Mouse (Mus musculus) embryonic facial prominence, embryonic 10.5 days (tissue): Measurements from ENCODE around the gene Maats1. TPM values are rescaled to one million over a fixed set of nuclear protein-coding genes. Genes with fewer than 3 reads are reported as not detected.

Experiments
- DNase-seq: peaks from one replicate; pipeline ENCODE4 v3.0.0-alpha.2; 2017; ENCODE audit warnings: low spot score
- H3K27ac ChIP-seq: fragments of 300-500 bp; sonication (generic); replicated peaks from 2 replicates; pipeline ENCODE4 v1.5.1; 2016; ENCODE audit warnings: mild to moderate bottlenecking
- H3K27me3 ChIP-seq: fragments of 300-500 bp; sonication (generic); replicated peaks from 2 replicates; pipeline ENCODE4 v1.6.1; 2016; ENCODE audit warnings: low read depth, mild to moderate bottlenecking; ENCODE audit not compliant: poor library complexity, severe bottlenecking
- H3K36me3 ChIP-seq: fragments of 300-500 bp; sonication (generic); replicated peaks from 2 replicates; pipeline ENCODE4 v1.6.1; 2016; ENCODE audit warnings: mild to moderate bottlenecking, moderate library complexity
- H3K4me1 ChIP-seq: fragments of 300-500 bp; sonication (generic); 2 replicates; pipeline ENCODE4 v1.6.1; 2016
- H3K4me3 ChIP-seq: fragments of 300-500 bp; sonication (generic); 2 replicates; pipeline ENCODE4 v1.5.1; 2016; ENCODE audit warnings: mild to moderate bottlenecking, moderate library complexity
- H3K9me3 ChIP-seq: fragments of 300-500 bp; sonication (generic); 2 replicates; pipeline ENCODE4 v1.6.1; 2016; ENCODE audit warnings: mild to moderate bottlenecking
- WGBS: fragments of 180-500 bp; shearing (Covaris S2); methylation state at CpG from one replicate; pipeline ENCODE4 v1.1.7; 2016; 5-methylcytosine and 5-hydroxymethylcytosine counted together
- polyA plus RNA-seq: library from polyadenylated mRNA; unstranded; fragments of >200 nt; fragmentation: Nextera tagmentation; extraction: Ambion mirVana; gene quantifications from 2 replicates; pipeline ENCODE4 v1.2.1, GENCODE M21; 2016

Maats1 gene
- 0.17 and 0.19 TPM in 2 replicates for polyA plus RNA-seq

DNA sequence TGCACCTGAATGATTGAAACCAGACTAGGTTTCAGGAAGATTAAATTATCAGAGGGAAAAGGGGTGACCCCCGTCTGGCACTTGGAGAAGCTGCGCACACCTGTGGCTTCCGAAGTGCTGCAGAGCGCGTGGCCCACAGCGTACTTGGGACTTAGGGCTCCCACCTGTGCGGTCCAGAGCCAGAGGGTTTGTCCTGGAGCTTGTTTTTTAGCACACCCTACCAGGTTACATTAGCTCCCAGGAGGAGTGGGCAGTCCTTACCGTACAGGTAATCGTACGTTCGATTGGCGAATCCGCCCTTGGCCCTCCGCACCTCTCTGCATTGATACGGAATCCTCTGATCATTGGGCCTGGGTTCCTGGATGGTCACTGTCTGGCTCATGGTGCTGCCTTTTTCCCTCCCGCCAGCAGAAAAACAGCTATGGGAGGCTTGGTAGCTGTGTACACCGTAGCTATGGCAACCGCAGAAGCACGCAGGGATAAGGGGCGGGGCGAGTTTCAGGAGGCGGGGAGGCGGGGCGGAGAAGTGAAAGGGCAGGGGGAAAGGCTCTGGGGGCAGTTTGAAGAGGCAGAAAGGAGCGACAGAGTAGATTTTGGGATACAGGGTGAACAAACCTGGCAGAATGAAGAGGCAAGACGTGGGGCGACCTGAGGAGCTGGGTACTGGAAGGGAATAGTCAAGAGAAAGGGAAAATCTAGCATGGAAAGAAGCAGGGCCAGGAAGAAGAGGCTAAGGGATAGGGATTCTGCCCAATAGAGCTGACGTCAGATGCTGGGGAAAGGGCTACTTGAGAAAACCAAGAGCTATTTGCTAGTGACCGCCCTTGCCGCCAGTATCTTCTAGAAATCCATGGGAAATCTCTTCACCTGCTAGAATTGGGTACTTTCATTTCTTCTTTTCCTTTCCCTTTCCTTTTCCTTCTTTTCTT is at the start of gene Maats1:
Gene Maats1, minus strand, starts transcription at position 748 of the 929 bp plus-strand sequence.
- DNase-seq: peak; percentile 92
- no peaks in the 10 kb centered on the region for H3K36me3 ChIP-seq
- H3K9me3 ChIP-seq: no peaks in the 10 kb centered on the region
- 8% methylated on average over 30 of the region's 30 CpGs for WGBS
- no peaks in the 10 kb centered on the region for H3K27me3 ChIP-seq
- H3K4me1 ChIP-seq: peaks cover 13% of the 10 kb centered on the region
- peak within 1 kb of the TSS; percentile 56 for H3K4me3 ChIP-seq
- peak within 1 kb of the TSS; percentile 70 for H3K27ac ChIP-seq

DNA sequence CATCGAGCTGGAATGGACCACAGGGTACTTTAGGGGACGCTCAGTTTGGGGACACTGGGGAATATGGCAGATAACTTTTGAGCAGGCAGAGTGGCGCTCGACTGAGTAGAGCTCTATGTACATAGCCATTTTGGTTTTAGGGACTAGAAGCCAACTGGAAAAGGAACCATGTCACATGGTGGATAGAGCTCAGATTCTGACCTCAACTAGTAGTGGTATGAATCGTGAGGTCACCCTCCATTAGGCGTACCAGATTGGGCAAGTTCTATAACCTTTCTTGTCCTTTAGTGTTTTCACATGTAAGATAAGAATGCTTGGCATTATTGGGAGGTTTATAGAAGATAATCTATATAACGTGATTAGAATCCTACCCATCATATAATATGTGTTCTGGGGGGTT is 48.4 kb upstream of the Maats1 start:
- no peaks in the 10 kb centered on the region for H3K9me3 ChIP-seq
- H3K27me3 ChIP-seq: no peaks in the 10 kb centered on the region
- H3K4me3 ChIP-seq: no peak overlapping the region
- WGBS: 89% methylated on average over 7 of the region's 7 CpGs
- no peaks in the 10 kb centered on the region for H3K36me3 ChIP-seq
- no peaks in the 10 kb centered on the region for H3K4me1 ChIP-seq
- H3K27ac ChIP-seq: no peak overlapping the region
- no peak for DNase-seq

DNA sequence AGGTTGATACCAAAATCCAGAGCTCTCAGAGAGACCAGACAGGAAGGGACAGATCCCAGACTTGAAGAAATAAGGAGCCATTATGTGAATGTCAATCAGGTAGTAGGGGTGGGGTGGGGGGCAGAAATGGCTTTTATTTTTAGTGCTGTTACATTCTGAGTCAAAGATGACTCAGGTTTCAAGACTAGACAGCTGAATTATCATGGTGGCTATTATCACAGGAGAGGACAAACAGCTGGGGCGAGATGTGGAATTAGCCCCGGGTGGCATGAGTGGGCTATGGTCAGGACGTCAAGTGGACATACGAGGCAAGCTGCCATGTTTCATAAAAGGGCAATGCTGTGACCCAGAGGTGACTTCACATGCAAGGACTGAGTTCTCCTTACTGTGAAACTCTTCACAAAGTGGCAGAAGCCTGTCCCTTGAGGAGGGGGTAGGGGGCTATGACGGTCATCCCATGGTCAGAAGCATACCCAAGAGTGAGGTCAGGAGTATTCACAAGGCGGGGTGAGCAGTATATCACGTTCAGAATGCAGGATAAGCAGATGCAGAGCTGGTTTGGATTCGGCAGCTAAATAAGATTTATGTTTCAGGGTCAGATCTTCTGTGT is 47.4 kb upstream of the Maats1 start:
- WGBS: 83% methylated on average over 8 of the region's 8 CpGs
- no peaks in the 10 kb centered on the region for H3K36me3 ChIP-seq
- no peaks in the 10 kb centered on the region for H3K9me3 ChIP-seq
- H3K27ac ChIP-seq: no peak overlapping the region
- no peaks in the 10 kb centered on the region for H3K4me1 ChIP-seq
- H3K4me3 ChIP-seq: no peak overlapping the region
- H3K27me3 ChIP-seq: no peaks in the 10 kb centered on the region
- DNase-seq: no peak

DNA sequence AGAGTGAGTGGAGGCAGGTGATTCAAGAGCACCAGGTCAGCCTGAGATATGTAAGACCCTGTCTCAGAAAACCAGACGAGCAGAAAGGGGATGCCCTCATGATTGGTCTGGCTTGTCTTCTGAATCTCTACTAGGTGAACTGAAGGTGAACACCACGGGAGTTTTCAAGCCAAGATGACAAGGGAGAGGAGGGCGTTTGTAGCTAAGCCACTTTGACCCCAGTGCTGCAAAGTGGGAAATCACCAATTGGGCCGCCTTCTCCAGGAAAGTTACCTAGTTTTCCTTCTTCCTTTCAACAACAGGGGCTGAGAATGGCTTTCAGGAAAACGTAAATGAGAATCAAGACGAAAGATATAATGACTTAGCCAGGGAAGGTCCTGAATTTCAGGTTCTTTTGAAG is 46.8 kb upstream of the Maats1 start:
- 78% methylated on average over 6 of the region's 6 CpGs for WGBS
- Histone ChIP-seq H3K27ac (no peak overlapping the region), H3K4me1 (no peaks in the 10 kb centered on the region), H3K36me3 (no peaks in the 10 kb centered on the region), H3K4me3 (no peak overlapping the region), H3K27me3 (no peaks in the 10 kb centered on the region), H3K9me3 (no peaks in the 10 kb centered on the region)
- DNase-seq: no peak

DNA sequence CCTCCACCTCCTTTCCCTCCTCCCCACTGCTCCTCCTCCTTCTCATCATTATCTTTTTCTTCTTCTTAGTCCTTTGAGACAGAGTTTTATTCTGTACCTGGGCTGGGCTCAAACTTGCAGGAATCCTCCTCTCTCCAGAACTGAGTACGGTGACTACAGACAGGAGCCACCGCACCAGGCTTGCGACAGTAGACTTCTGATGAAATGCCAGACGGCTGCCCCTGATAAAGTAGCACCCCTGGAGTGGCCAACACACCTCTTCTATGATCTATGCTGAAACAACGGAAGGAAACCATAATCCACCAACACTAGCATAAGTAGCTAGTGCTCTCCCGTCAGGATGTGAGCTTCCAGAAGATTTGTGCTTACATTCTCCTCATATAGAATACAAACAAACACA is 45.4 kb upstream of the Maats1 start:
- Histone ChIP-seq H3K9me3 (no peaks in the 10 kb centered on the region), H3K27ac (no peak overlapping the region), H3K4me3 (no peak overlapping the region), H3K4me1 (no peaks in the 10 kb centered on the region), H3K27me3 (no peaks in the 10 kb centered on the region), H3K36me3 (no peaks in the 10 kb centered on the region)
- no peak for DNase-seq
- WGBS: 92% methylated on average over 6 of the region's 6 CpGs

DNA sequence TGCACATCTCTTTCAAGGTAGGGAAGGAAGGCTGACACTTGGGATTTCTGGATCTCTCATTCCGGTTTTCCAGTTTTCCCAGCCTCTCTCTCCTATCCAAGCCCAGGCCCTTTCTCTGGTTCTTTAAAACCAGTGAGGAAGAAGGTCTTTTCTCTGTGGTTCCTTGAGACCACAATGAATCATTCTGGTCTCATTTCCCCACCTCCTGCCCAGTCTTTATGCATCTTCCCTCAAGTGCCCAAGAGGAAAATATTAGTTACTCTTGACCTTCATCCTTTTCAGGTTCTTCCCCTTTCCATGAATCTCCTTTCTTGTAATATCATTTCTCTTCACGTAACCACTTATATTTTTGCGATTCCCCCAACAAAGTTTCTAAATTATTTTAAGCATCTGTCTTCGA is 43.8 kb upstream of the Maats1 start:
- H3K9me3 ChIP-seq: no peaks in the 10 kb centered on the region
- H3K27me3 ChIP-seq: no peaks in the 10 kb centered on the region
- H3K4me3 ChIP-seq: no peak overlapping the region
- no peak overlapping the region for H3K27ac ChIP-seq
- no peak for DNase-seq
- no peaks in the 10 kb centered on the region for H3K36me3 ChIP-seq
- H3K4me1 ChIP-seq: no peaks in the 10 kb centered on the region
- 92% methylated on average over 4 of the region's 4 CpGs for WGBS

DNA sequence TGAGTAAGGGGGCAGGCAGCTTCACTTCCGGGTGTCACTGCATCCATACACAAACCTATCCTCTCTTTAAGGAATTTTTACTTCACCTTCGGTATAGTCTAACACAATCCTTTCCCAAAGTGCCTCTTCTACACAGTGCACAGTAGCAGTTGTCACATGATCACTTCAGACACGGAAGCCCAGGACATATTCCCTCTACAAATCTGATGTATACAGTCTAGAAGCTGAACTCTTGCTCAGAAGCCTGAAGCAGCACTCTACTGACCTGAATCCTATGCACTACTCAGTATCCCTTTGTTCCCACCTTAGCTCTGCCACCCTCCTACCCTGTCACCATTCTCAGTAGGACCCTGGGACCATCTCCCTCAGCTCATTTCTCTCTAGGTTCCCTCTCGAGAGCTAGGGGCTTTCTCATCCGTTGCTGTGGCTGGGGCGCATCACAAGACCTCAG is 43.3 kb upstream of the Maats1 start:
- Histone ChIP-seq H3K4me1 (no peaks in the 10 kb centered on the region), H3K36me3 (no peaks in the 10 kb centered on the region), H3K9me3 (no peaks in the 10 kb centered on the region), H3K27ac (no peak overlapping the region), H3K27me3 (no peaks in the 10 kb centered on the region), H3K4me3 (no peak overlapping the region)
- 91% methylated on average over 6 of the region's 6 CpGs for WGBS
- no peak for DNase-seq

DNA sequence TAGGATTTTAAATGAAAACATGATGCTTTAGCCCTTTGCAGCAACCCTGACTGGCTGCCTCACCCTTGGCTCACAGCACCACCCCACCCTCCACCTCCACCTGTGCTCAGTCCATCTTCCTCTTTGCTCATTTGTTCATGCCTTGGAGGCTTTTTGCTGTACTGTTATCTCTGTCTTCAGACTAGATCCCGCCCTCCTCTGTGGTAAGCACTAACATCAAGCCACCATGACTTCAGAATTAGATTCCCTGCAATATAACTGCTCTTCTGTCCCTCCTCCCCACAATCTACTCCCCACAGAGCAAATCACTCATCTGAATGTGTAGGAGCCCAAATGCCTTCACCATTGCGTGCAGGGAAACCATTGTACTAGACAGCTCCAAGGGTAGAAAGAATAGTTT is 41.7 kb upstream of the Maats1 start:
- Histone ChIP-seq H3K9me3 (no peaks in the 10 kb centered on the region), H3K27me3 (no peaks in the 10 kb centered on the region), H3K4me1 (peaks cover 10% of the 10 kb centered on the region), H3K27ac (no peak overlapping the region), H3K4me3 (no peak overlapping the region), H3K36me3 (no peaks in the 10 kb centered on the region)
- DNase-seq: no peak
- WGBS: 94% methylated on average over 2 of the region's 2 CpGs

DNA sequence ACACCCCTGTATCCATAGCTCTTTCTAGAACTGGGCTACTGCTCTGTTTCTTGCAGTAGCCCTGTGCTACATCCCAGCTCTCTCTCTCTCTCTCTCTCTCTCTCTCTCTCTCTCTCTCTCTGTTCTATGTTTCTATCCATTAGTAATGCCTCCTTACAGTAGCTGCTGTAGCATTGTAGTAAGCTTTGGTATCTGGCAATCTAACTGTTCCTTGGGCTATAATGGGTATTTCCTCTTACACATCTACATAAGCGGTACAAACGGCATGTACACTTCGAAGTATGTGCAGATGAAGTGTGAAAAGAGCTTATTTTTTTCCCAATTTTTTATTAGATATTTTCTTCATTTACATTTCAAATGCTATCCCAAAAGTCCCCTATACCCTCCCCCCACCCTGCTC is 38.0 kb upstream of the Maats1 start:
- Histone ChIP-seq H3K4me3 (no peak overlapping the region), H3K36me3 (no peaks in the 10 kb centered on the region), H3K4me1 (peaks cover 26% of the 10 kb centered on the region), H3K27me3 (0 out of 2 replicates have a peak, but pooled peaks cover 3% of the 10 kb centered on the region), H3K27ac (no peak overlapping the region), H3K9me3 (no peaks in the 10 kb centered on the region)
- no peak for DNase-seq
- WGBS: 92% methylated on average over 3 of the region's 3 CpGs

DNA sequence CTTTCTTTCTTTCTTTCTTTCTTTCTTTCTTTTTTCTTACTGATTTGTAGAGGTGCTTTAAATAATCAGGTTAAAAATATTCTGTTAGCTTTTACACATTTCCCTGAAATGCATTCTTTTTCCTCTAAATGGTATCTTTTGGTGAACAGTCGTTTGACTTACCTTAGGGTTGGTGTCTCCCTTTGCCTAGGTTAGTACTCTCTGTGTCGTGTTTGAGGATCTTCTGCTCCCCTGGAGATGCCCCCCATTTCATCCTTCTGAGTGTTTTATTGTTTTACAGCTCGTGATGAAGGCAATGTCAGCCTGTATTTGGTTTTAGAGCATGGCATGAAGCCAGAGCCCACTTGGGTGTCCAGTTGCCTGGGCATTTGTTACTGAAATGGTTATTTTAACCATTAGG is 37.5 kb upstream of the Maats1 start:
- H3K27me3 ChIP-seq: 0 out of 2 replicates have a peak, but pooled peaks cover 3% of the 10 kb centered on the region
- no peaks in the 10 kb centered on the region for H3K36me3 ChIP-seq
- no peak overlapping the region for H3K4me3 ChIP-seq
- no peak overlapping the region for H3K27ac ChIP-seq
- H3K9me3 ChIP-seq: no peaks in the 10 kb centered on the region
- DNase-seq: no peak
- H3K4me1 ChIP-seq: peaks cover 28% of the 10 kb centered on the region
- WGBS: 71% methylated on average over 3 of the region's 3 CpGs

DNA sequence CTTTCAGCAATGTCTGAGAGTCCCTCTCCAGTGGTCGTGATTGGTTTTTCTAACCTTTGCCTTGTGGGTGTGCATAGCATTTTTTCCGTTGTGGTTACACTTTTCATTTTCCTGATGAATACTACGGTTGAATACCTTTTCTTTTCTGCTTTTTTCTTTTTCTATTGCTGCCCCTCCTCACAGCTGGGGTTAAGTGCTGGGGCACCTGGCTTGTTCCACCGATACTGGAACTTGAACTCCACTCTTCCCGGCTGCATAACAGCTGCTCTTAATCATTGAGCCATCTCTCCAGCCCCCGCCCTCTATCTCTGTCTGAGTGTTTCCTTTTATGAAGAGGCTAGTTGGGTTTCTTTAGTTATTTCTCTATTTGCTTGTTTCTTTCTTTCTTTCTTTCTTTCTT is 37.1 kb upstream of the Maats1 start:
- Histone ChIP-seq H3K4me3 (no peak overlapping the region), H3K27ac (no peak overlapping the region), H3K27me3 (0 out of 2 replicates have a peak, but pooled peaks cover 3% of the 10 kb centered on the region), H3K4me1 (peaks cover 28% of the 10 kb centered on the region), H3K36me3 (no peaks in the 10 kb centered on the region), H3K9me3 (no peaks in the 10 kb centered on the region)
- DNase-seq: peak; percentile 29
- WGBS: 35% methylated on average over 6 of the region's 6 CpGs

DNA sequence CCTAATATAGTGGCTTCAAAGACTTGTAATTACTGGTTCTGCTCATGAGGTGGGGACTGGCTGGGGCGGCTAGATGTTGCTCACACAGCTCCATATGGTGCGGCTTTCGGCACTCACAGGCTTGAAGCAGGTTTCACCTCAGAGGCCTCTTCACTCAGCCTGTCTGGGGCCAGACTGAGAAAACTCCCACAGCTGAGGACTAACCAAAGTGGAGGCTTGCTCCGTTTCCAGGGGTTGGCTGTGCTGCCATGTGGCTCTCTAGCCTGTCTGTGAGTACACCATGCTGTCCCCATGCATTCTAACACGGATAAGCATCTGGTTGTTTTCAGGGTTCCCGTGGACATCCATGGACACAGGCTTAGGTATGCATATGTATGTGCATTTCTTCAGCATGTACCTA is 36.6 kb upstream of the Maats1 start:
- Histone ChIP-seq H3K4me1 (peaks cover 28% of the 10 kb centered on the region), H3K4me3 (no peak overlapping the region), H3K9me3 (no peaks in the 10 kb centered on the region), H3K36me3 (no peaks in the 10 kb centered on the region), H3K27me3 (0 out of 2 replicates have a peak, but pooled peaks cover 3% of the 10 kb centered on the region), H3K27ac (no peak overlapping the region)
- no peak for DNase-seq
- WGBS: 78% methylated on average over 6 of the region's 6 CpGs

DNA sequence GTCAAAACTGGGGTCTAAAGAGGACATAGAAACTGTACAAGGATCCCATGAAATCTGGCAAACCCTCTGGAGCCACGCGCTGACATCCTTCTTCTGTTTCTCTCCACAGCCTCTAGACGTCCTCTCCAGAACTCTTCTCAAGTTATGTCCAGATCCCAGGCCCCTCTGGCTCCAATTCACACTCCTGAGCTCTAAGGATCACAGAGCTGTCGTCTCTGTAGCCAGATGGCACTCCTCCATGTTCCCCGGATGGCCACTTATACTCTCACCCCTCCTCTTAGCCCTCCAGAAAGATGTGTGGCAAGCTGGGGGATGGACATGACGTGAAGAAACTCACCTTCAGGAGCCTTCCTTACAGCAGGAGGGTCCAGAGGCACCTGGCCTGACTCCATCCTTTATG is 35.6 kb upstream of the Maats1 start:
- no peak overlapping the region for H3K4me3 ChIP-seq
- no peaks in the 10 kb centered on the region for H3K9me3 ChIP-seq
- H3K36me3 ChIP-seq: no peaks in the 10 kb centered on the region
- DNase-seq: no peak
- H3K27me3 ChIP-seq: 0 out of 2 replicates have a peak, but pooled peaks cover 3% of the 10 kb centered on the region
- H3K4me1 ChIP-seq: peaks cover 28% of the 10 kb centered on the region
- H3K27ac ChIP-seq: no peak overlapping the region
- whole genome bisulfite sequencing: 85% methylated on average over 6 of the region's 6 CpGs
